Mouse (Mus musculus): ENCODE measurements around the gene 5730522E02Rik. TPM values are rescaled to one million over a fixed set of nuclear protein-coding genes. Genes with fewer than 3 reads are reported as not detected.

5730522E02Rik gene
- polyA plus RNA-seq, 1 experiment from 2014 or later, result 2.9 TPM

GRCm38 (mm10) chr11:26085380-26086035 is 125.1 kb downstream of the 5730522E02Rik start:
- Histone ChIP-seq H3K27ac (ENCODE audit: low read depth) (no peak overlapping the region), H3K9me3 (ENCODE audit: low read depth, low read length) (no peaks in the 10 kb centered on the region), H3K36me3 (ENCODE audit: insufficient read depth) (no peaks in the 10 kb centered on the region), H3K4me3 (ENCODE audit: low read depth, low read length) (no peak overlapping the region), H3K4me1 (ENCODE audit: insufficient read depth) (no peaks in the 10 kb centered on the region), H3K4me2 (no peak overlapping the region), H3K27me3 (ENCODE audit: insufficient read depth, low read length) (no peaks in the 10 kb centered on the region), H3K9ac (no peak overlapping the region)
- 20% methylated on average over 6 of the region's 6 CpGs for WGBS
- ATAC-seq (ENCODE audit: insufficient read depth) (no peak), DNase-seq (peak; percentile 41)
- no peak for TF ChIP-seq CTCF (IDR thresholded peaks at IDR 0.05; ENCODE audit: low read depth)

DNA sequence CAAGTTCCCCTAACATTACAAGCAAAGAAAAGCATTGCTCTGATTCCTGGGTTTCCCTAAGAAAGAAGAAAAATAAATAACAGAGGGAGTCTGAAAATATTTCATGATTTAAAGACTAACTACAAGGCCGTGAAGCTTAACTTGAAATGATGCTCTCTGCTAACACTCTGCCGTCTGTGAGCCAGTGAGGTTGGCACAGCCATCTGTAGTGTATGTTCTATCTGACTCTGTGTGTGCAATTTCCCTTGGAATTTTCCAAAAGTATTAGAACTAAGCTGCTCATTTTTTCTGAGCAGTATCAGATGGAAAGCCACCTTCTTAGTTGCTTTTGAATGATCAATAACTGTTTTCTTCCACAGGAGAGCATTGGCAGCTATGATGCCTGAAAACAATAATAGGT is 134.2 kb downstream of the 5730522E02Rik start:
- 52% methylated on average over 2 of the region's 2 CpGs for WGBS
- H3K4me3 ChIP-seq (ENCODE audit: low read depth, low read length), result no peak overlapping the region
- H3K27ac ChIP-seq (ENCODE audit: low read depth), result no peak overlapping the region
- DNase-seq (no peak), ATAC-seq (ENCODE audit: insufficient read depth) (no peak)
- no peaks in the 10 kb centered on the region for H3K4me1 ChIP-seq (ENCODE audit: insufficient read depth)
- H3K36me3 ChIP-seq (ENCODE audit: insufficient read depth), result no peaks in the 10 kb centered on the region
- no peak overlapping the region for H3K9ac ChIP-seq
- H3K4me2 ChIP-seq, result no peak overlapping the region
- no peak for TF ChIP-seq CTCF (IDR thresholded peaks at IDR 0.05; ENCODE audit: low read depth)
- H3K27me3 ChIP-seq (ENCODE audit: insufficient read depth, low read length), result no peaks in the 10 kb centered on the region
- H3K9me3 ChIP-seq (ENCODE audit: low read depth, low read length), result no peaks in the 10 kb centered on the region

- no peak overlapping the region for H3K9ac ChIP-seq
- 73% methylated on average over 6 of the region's 6 CpGs for WGBS
- no peaks in the 10 kb centered on the region for H3K36me3 ChIP-seq (ENCODE audit: insufficient read depth)
- ATAC-seq (ENCODE audit: insufficient read depth), result no peak
- H3K27ac ChIP-seq (ENCODE audit: low read depth), result no peak overlapping the region
- no peaks in the 10 kb centered on the region for H3K27me3 ChIP-seq (ENCODE audit: insufficient read depth, low read length)
- H3K4me1 ChIP-seq (ENCODE audit: insufficient read depth), result no peaks in the 10 kb centered on the region
- no peak for TF ChIP-seq CTCF (IDR thresholded peaks at IDR 0.05; ENCODE audit: low read depth)
- no peaks in the 10 kb centered on the region for H3K9me3 ChIP-seq (ENCODE audit: low read depth, low read length)
- no peak overlapping the region for H3K4me3 ChIP-seq (ENCODE audit: low read depth, low read length)
- DNase-seq, result no peak
- H3K4me2 ChIP-seq, result no peak overlapping the region
Observed at GRCm38 (mm10) chr11:26075536-26075935, 135.0 kb downstream of the 5730522E02Rik start.

DNA sequence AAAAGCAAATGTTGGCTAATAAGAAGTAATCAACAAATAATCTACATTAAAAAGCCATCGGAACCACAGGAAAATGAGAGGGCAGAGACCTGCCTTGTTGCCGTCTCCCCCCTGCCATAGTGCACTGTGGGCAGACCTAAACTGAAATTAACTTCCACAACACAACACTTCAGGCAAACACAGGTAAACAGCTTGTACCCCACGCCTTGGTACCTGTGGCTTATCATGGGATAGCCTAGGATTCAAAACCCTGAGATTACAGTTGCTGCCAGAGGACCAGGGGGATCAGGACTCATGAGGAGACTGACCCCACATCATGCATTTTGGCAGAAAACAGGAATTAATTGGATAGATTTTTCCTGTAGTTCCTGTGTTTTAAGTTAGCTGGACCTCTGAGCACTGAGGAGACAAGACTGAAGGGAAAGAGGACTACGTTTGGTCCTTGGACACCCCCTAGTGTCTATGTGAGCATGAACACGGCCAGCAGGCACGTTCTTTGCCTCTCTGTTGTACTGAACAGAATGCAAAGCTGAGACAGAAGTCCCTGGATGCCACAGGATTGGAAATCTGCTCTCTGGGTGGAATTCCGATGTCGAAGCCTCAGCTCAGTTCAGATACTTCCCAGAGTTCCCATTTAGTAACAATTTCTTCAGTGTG is 136.8 kb downstream of the 5730522E02Rik start:
- peak; percentile 83 for DNase-seq
- peak; percentile 88 for ATAC-seq (ENCODE audit: insufficient read depth)

GRCm38 (mm10) chr11:26072101-26072500 is 138.5 kb downstream of the 5730522E02Rik start:
- Histone ChIP-seq H3K36me3 (ENCODE audit: insufficient read depth) (no peaks in the 10 kb centered on the region), H3K27me3 (ENCODE audit: insufficient read depth, low read length) (no peaks in the 10 kb centered on the region), H3K9ac (no peak overlapping the region), H3K4me2 (no peak overlapping the region), H3K4me3 (ENCODE audit: low read depth, low read length) (no peak overlapping the region), H3K4me1 (ENCODE audit: insufficient read depth) (no peaks in the 10 kb centered on the region), H3K27ac (ENCODE audit: low read depth) (no peak overlapping the region), H3K9me3 (ENCODE audit: low read depth, low read length) (no peaks in the 10 kb centered on the region)
- DNase-seq (no peak), ATAC-seq (ENCODE audit: insufficient read depth) (no peak)
- 51% methylated on average over 4 of the region's 4 CpGs for WGBS
- no peak for TF ChIP-seq CTCF (IDR thresholded peaks at IDR 0.05; ENCODE audit: low read depth)

More for the DNA sequence above, 136.8 kb downstream of the 5730522E02Rik start:
- Histone ChIP-seq H3K27me3 (ENCODE audit: insufficient read depth, low read length) (no peaks in the 10 kb centered on the region), H3K9ac (no peak overlapping the region), H3K4me2 (no peak overlapping the region), H3K4me3 (ENCODE audit: low read depth, low read length) (no peak overlapping the region), H3K36me3 (ENCODE audit: insufficient read depth) (no peaks in the 10 kb centered on the region), H3K27ac (ENCODE audit: low read depth) (no peak overlapping the region), H3K4me1 (ENCODE audit: insufficient read depth) (no peaks in the 10 kb centered on the region), H3K9me3 (ENCODE audit: low read depth, low read length) (no peaks in the 10 kb centered on the region)
- 46% methylated on average over 8 of the region's 8 CpGs for WGBS
- peak; percentile 82 for TF ChIP-seq CTCF (IDR thresholded peaks at IDR 0.05; ENCODE audit: low read depth)

DNA sequence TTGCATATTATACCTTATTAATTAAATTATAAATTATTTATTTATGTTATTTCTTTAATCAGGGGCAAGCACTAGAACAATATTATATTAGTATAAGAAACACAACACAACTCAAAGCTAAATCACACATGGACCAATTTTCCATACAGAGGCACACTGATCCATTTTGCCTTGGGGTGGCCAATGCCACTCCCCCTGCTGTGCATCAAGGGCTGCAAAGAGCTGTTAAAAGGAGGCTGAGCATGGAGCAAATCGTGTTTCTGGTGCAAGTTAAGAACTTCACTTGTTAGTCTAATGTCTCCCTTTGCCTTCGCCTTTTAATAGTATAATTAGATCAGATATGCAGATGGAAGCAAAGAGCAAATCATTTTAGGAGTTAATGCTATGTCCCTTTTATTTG is 147.3 kb downstream of the 5730522E02Rik start:
- Histone ChIP-seq H3K4me2 (no peak overlapping the region), H3K9me3 (ENCODE audit: low read depth, low read length) (no peaks in the 10 kb centered on the region), H3K4me3 (ENCODE audit: low read depth, low read length) (no peak overlapping the region), H3K9ac (no peak overlapping the region), H3K27me3 (ENCODE audit: insufficient read depth, low read length) (no peaks in the 10 kb centered on the region), H3K4me1 (ENCODE audit: insufficient read depth) (no peaks in the 10 kb centered on the region), H3K27ac (ENCODE audit: low read depth) (no peak overlapping the region), H3K36me3 (ENCODE audit: insufficient read depth) (no peaks in the 10 kb centered on the region)
- 57% methylated on average over 2 of the region's 2 CpGs for WGBS
- no peak for TF ChIP-seq CTCF (IDR thresholded peaks at IDR 0.05; ENCODE audit: low read depth)
- ATAC-seq (ENCODE audit: insufficient read depth) (no peak), DNase-seq (no peak)

DNA sequence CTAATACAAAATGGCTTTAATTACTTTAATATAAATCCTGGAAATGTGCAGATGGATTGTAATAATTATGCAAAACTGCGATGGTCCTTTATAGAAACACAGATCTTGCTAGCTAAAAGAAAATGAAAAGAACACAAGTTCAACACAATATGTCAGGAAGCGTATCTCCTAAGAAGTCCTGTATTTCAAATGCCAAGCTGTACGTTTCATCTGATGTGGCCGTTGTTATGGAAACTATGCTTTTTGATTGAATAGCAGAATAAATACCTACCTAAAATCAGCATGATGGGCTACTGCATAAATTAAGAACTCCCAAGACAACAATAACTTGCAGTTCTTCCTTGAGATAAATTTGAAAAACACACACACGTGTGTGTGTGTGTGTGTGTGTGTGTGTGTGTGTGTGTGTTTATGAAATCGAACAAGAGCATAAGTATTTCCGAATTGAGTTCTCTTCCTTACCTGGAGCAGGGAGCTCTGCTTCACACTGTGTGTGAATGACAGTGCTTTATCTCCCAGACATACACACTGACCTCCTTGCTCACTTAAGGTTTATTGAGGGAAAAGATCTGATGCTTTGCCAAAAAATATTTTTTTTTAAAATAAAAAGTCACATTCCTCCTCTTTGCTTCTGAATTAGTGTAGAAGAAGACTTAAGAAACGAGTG is 149.0 kb downstream of the 5730522E02Rik start:
- H3K27ac ChIP-seq (ENCODE audit: low read depth), result no peak overlapping the region
- no peak for DNase-seq
- H3K4me3 ChIP-seq (ENCODE audit: low read depth, low read length), result no peak overlapping the region
- H3K4me1 ChIP-seq (ENCODE audit: insufficient read depth), result no peaks in the 10 kb centered on the region
- ATAC-seq (ENCODE audit: insufficient read depth), result no peak
- H3K4me2 ChIP-seq, result no peak overlapping the region
- 77% methylated on average over 8 of the region's 8 CpGs for WGBS
- H3K27me3 ChIP-seq (ENCODE audit: insufficient read depth, low read length), result no peaks in the 10 kb centered on the region
- H3K9me3 ChIP-seq (ENCODE audit: low read depth, low read length), result no peaks in the 10 kb centered on the region
- H3K36me3 ChIP-seq (ENCODE audit: insufficient read depth), result no peaks in the 10 kb centered on the region
- TF ChIP-seq CTCF (IDR thresholded peaks at IDR 0.05; ENCODE audit: low read depth), result no peak
- H3K9ac ChIP-seq, result no peak overlapping the region

Data from lung, embryonic 14.5 days (tissue).